Mouse (Mus musculus) ovary, postnatal 10 days (tissue): Measurements from ENCODE around the gene Cox16.
"Not testable (repeated sequence)": the region's sequence is repeated elsewhere in the genome, so short reads cannot be mapped to it uniquely, and the experiment has no call there.

ENCODE experiments used
- DNase-seq: peaks from one replicate; pipeline ENCODE4 v3.0.0; 2022; ENCODE audit warnings: low spot score

The Cox16 gene

GRCm38 (mm10) chr12:81484727-81485191, at the start of gene Cox16:
Gene Cox16, minus strand, starts transcription at chr12:81485127.
- peak; percentile 69 for DNase-seq

GRCm38 (mm10) chr12:81533029-81533419, 48.1 kb upstream of the Cox16 start:
- no peak for DNase-seq

- DNase-seq, result peak; percentile 64
Observed at GRCm38 (mm10) chr12:81532316-81533028, 47.5 kb upstream of the Cox16 start, which contains the start of the genes Gm20498 and Synj2bp. Gene Gm20498, minus strand, starts transcription at chr12:81532905. Gene Synj2bp, minus strand, starts transcription at chr12:81532911.

GRCm38 (mm10) chr12:81530587-81530986, 45.7 kb upstream of the Cox16 start:
- not testable (repeated sequence) for DNase-seq

GRCm38 (mm10) chr12:81496906-81497305, 12.0 kb upstream of the Cox16 start:
- DNase-seq, result not testable (repeated sequence)

GRCm38 (mm10) chr12:81490491-81490890, 5.6 kb upstream of the Cox16 start:
- DNase-seq, result no peak

- DNase-seq, result no peak
Observed at GRCm38 (mm10) chr12:81485311-81485710, 384 bp upstream of the Cox16 start.

- no peak for DNase-seq
Observed at GRCm38 (mm10) chr12:81484212-81484611, 715 bp downstream of the Cox16 start.

- no peak for DNase-seq
Observed at GRCm38 (mm10) chr12:81483656-81484055, 1.3 kb downstream of the Cox16 start.

GRCm38 (mm10) chr12:81459051-81459450, 25.9 kb downstream of the Cox16 start:
- not testable (repeated sequence) for DNase-seq

- DNase-seq, result not testable (repeated sequence)
Observed at GRCm38 (mm10) chr12:81438985-81439384, 45.9 kb downstream of the Cox16 start.

GRCm38 (mm10) chr12:81434778-81435177, 50.1 kb downstream of the Cox16 start:
- DNase-seq, result not testable (repeated sequence)

- no peak for DNase-seq
Observed at GRCm38 (mm10) chr12:81421846-81422245, 63.1 kb downstream of the Cox16 start, which contains the start of gene Adam4. Gene Adam4, minus strand, starts transcription at chr12:81421946.

GRCm38 (mm10) chr12:81413211-81413610, 71.7 kb downstream of the Cox16 start:
- no peak for DNase-seq

GRCm38 (mm10) chr12:81408966-81409365, 76.0 kb downstream of the Cox16 start:
- DNase-seq, result no peak

GRCm38 (mm10) chr12:81402187-81402586, 82.7 kb downstream of the Cox16 start:
- peak; percentile 16 for DNase-seq

GRCm38 (mm10) chr12:81379364-81379763, 105.6 kb downstream of the Cox16 start, which contains the start of gene Gm4787:
Gene Gm4787, minus strand, starts transcription at chr12:81379464.
- not testable (repeated sequence) for DNase-seq

- no peak for DNase-seq
Observed at GRCm38 (mm10) chr12:81333841-81334240, 151.1 kb downstream of the Cox16 start.

GRCm38 (mm10) chr12:81332875-81333421, 152.0 kb downstream of the Cox16 start, which contains the start of gene Slc8a3:
Gene Slc8a3, minus strand, starts transcription at chr12:81333180.
- no peak for DNase-seq

GRCm38 (mm10) chr12:81331937-81332874, 152.7 kb downstream of the Cox16 start:
- DNase-seq, result no peak

- no peak for DNase-seq
Observed at GRCm38 (mm10) chr12:81331046-81331638, 153.8 kb downstream of the Cox16 start.

- no peak for DNase-seq
Observed at GRCm38 (mm10) chr12:81324991-81325390, 159.9 kb downstream of the Cox16 start.
